Mouse (Mus musculus) cerebellum, postnatal 10 days (tissue): ENCODE results near the gene Arl9.
"Not testable (repeated sequence)": the region's sequence is repeated elsewhere in the genome, so short reads cannot be mapped to it uniquely, and the experiment has no call there.

Experiments used
- DNase-seq, 2 experiments: peaks; one replicate each; pipeline ENCODE4 v3.0.0; 2021; ENCODE audit warnings: mixed read lengths in 2 of 2

Arl9 gene

GRCm38 (mm10) chr5:77004051-77004821, at the start of gene Arl9:
Gene Arl9 (plus strand): TSS chr5:77004055.
- DNase-seq: no peak

GRCm38 (mm10) chr5:76954271-76954900, 49.5 kb upstream of the Arl9 start:
- DNase-seq: no peak

GRCm38 (mm10) chr5:76955474-76955873, 48.4 kb upstream of the Arl9 start:
- no peak for DNase-seq

GRCm38 (mm10) chr5:76957954-76958353, 45.9 kb upstream of the Arl9 start:
- no peak for DNase-seq

- DNase-seq: no peak
Measured at GRCm38 (mm10) chr5:76959587-76959986, 44.3 kb upstream of the Arl9 start.

- DNase-seq: no peak
Measured at GRCm38 (mm10) chr5:76962545-76962944, 41.3 kb upstream of the Arl9 start.

GRCm38 (mm10) chr5:76964651-76965050, 39.2 kb upstream of the Arl9 start:
- DNase-seq: no peak

- peak; percentile 37 to 40 for DNase-seq
Measured at GRCm38 (mm10) chr5:76969250-76969649, 34.6 kb upstream of the Arl9 start.

GRCm38 (mm10) chr5:76971115-76971514, 32.7 kb upstream of the Arl9 start:
- not testable (repeated sequence) for DNase-seq

GRCm38 (mm10) chr5:76973488-76973887, 30.4 kb upstream of the Arl9 start:
- DNase-seq: no peak

GRCm38 (mm10) chr5:76974207-76974553, 29.7 kb upstream of the Arl9 start:
- no peak for DNase-seq

- peak; percentile 94 to 96 for DNase-seq
Measured at GRCm38 (mm10) chr5:76974554-76975285, 29.1 kb upstream of the Arl9 start, which contains the start of gene Srp72. Gene Srp72 (plus strand): TSS chr5:76974683.

- peak in 1 of 2 experiments; percentile 12 for DNase-seq
Measured at GRCm38 (mm10) chr5:76975736-76976135, 28.1 kb upstream of the Arl9 start.

- no peak for DNase-seq
Measured at GRCm38 (mm10) chr5:76984015-76984414, 19.8 kb upstream of the Arl9 start.

- DNase-seq: no peak
Measured at GRCm38 (mm10) chr5:76990789-76991188, 13.1 kb upstream of the Arl9 start.

GRCm38 (mm10) chr5:76993174-76993814, 10.6 kb upstream of the Arl9 start:
- DNase-seq: no peak

- DNase-seq: peak; percentile 37 to 49
Measured at GRCm38 (mm10) chr5:76998416-76998815, 5.4 kb upstream of the Arl9 start.

- DNase-seq: no peak
Measured at GRCm38 (mm10) chr5:77001192-77001591, 2.7 kb upstream of the Arl9 start.

- no peak for DNase-seq
Measured at GRCm38 (mm10) chr5:77010352-77010751, 6.5 kb downstream of the Arl9 start.

GRCm38 (mm10) chr5:77011082-77011481, 7.2 kb downstream of the Arl9 start:
- no peak for DNase-seq

GRCm38 (mm10) chr5:77013171-77013570, 9.3 kb downstream of the Arl9 start:
- DNase-seq: no peak

- peak; percentile 79 to 85 for DNase-seq
Measured at GRCm38 (mm10) chr5:77015544-77016482, 12.0 kb downstream of the Arl9 start, which contains the start of gene Thegl. Gene Thegl (plus strand): TSS chr5:77016023.
